Mouse (Mus musculus): ENCODE data around the gene Tubb3. TPM values are rescaled to one million over a fixed set of nuclear protein-coding genes. Genes with fewer than 3 reads are reported as not detected.
"Not testable (repeated sequence)": the region's sequence is repeated elsewhere in the genome, so short reads cannot be mapped to it uniquely, and the experiment has no call there.

Gene Tubb3
- total RNA-seq, 2 experiments from 2014 or later: 373 to 377 TPM

GRCm38 (mm10) chr8:123427639-123428275 is 16.5 kb downstream of the Tubb3 start:
- intact Hi-C loops (cut with DNase I): no loop called here
- TF ChIP-seq CTCF (IDR thresholded peaks at IDR 0.05): no peak
- DNase-seq (ENCODE audit: extremely low spot score in 1 of 2, low spot score in 2 of 2): no peak
- Histone ChIP-seq H3K4me3 (no peak overlapping the region), H3K27ac (no peak overlapping the region)

DNA sequence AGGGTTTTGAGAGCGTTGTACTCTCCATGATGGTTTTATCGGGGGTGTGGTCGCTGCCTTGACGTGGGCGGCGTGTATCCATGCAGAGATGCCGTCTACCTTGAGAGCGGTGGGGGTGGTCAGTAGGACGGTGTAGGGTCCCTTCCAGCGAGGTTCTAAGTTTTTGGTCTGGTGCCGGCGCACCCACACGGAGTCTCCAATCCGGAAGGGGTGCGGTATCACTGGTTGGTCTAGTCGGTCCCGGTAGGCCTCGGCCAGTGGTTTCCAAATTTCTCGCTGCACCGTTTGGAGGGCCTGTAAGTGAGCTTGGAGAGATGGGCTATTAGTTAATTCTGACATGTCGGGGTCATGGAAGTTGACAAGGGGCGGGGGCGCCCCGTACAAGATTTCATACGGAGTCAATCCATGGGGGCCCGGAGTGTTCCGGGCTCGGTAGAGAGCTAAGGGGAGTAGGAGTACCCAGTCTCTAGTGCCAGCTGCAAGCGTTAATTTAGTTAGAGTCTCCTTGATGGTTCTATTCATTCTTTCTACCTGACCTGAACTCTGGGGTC is 17.2 kb downstream of the Tubb3 start:
- Histone ChIP-seq H3K27ac (no peak overlapping the region), H3K4me3 (no peak overlapping the region)
- DNase-seq (ENCODE audit: extremely low spot score in 1 of 2, low spot score in 2 of 2): no peak
- TF ChIP-seq CTCF (IDR thresholded peaks at IDR 0.05): no peak
- intact Hi-C loops (cut with DNase I): no loop called here

DNA sequence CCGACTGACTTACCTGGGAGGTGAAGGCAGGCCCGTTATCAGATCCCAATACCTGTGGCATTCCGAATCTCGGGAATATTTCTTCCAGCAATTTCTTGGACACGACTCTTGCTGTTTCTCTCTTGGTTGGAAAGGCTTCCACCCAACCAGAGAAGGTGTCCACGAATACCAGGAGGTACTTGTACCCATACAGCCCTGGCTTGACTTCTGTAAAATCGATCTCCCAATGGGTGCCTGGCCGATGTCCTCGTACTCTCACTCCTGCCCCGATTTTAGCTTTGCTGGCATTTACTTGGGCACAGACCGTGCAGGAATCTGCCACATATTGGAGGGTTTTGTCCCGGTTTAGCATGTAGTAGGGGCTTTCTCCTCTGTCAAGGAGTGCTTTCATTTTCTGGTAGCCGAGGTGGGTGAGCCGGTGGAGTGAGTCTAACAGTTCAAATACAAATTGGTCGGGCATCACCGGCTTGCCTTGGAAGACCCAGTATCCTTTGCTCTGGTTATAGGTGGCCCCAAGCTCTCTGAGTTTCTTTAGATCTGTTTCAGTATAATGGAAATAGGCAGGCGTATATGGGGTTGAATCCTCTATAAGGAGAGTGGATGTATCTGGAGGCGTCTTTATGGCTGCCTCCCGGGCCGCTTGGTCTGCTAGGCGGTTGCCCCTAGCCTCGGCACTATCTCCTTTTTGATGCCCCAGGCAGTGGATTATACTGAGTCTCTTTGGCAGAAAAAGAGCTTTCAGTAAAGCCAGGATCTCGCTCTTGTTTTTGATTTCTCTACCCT is 17.9 kb downstream of the Tubb3 start:
- Histone ChIP-seq H3K27ac (no peak overlapping the region), H3K4me3 (no peak overlapping the region)
- intact Hi-C loops (cut with DNase I): no loop called here
- DNase-seq (ENCODE audit: extremely low spot score in 1 of 2, low spot score in 2 of 2): no peak
- no peak for TF ChIP-seq CTCF (IDR thresholded peaks at IDR 0.05)

DNA sequence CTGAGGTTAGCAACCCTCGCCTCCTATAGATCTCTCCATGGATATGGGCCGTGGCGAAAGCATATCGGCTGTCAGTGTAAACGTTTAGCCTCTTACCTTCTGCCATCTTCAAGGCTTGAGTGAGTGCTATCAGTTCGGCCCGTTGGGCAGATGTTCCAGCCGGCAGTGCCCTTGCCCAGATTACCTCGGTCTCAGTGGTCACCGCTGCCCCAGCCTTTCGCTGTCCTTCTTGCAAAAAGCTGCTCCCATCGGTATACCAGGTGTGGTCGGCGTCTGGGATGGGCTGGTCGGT is 18.4 kb downstream of the Tubb3 start:
- intact Hi-C loops (cut with DNase I); DNase-seq (ENCODE audit: extremely low spot score in 1 of 2, low spot score in 2 of 2); H3K27ac ChIP-seq; H3K4me3 ChIP-seq: not testable (repeated sequence)

- H3K27ac ChIP-seq; DNase-seq (ENCODE audit: extremely low spot score in 1 of 2, low spot score in 2 of 2); H3K4me3 ChIP-seq; intact Hi-C loops (cut with DNase I): not testable (repeated sequence)
Measured at GRCm38 (mm10) chr8:123430936-123431335, 19.7 kb downstream of the Tubb3 start.

- Histone ChIP-seq H3K4me3 (no peak overlapping the region), H3K27ac (no peak overlapping the region)
- intact Hi-C loops (cut with DNase I): no loop called here
- DNase-seq (ENCODE audit: extremely low spot score in 1 of 2, low spot score in 2 of 2): no peak
- TF ChIP-seq CTCF (IDR thresholded peaks at IDR 0.05): no peak
Measured at GRCm38 (mm10) chr8:123431616-123432365, 20.6 kb downstream of the Tubb3 start.

DNA sequence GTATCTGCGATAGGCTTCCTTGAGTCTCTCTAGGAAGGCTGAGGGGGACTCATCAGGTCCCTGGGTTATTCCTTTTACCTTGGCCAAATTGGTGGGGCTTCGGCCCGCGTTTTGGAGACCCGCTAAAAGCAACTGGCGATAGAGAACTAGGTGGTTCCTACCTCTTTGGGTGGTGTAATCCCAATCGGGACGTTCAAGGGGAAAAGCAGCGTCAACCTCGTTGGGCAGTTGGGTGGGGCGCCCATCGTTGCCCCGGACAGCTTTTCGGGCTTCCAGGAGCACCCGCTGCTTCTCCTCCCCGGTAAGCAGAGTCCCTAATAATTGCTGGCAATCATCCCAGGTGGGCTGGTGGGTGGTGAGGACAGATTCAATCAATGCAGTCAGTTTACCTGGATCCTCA is 21.2 kb downstream of the Tubb3 start:
- no peak for DNase-seq (ENCODE audit: extremely low spot score in 1 of 2, low spot score in 2 of 2)
- no peak overlapping the region for H3K4me3 ChIP-seq
- H3K27ac ChIP-seq: no peak overlapping the region
- TF ChIP-seq CTCF (IDR thresholded peaks at IDR 0.05): no peak
- intact Hi-C loops (cut with DNase I): no loop called here

DNA sequence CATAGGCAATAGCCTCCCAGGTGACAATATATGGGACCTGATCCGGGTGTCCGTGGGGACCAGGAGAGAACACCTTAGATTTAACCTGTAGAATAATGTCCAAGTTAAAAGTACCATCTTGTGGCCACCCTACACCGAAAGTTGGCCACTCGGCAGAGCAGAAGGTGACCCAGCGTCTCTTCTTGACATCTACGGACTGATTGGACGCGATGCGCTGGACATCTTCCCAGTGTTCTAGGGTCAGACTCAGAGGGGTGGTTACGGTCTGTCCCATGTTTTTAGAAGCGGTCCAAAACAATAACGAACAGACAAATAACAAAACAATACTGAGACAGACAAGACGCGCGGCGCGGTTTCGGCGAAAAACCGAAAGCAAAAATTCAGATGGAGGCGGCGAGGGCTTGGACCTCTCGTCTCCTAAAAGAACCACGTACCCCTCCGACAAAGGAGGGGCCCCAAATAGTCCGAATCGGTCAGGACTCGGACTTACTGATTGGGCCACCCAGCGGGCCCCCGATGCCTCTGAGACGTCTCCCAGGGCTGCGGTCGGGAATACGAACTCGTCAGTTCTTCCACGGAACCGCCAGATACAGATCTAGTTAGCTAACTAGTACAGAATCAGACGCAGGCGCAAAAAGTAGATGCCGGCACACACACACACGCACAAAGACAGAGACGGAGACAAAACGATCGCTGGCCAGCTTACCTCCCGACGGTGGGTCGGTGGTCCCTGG is 22.2 kb downstream of the Tubb3 start:
- H3K4me3 ChIP-seq; H3K27ac ChIP-seq; intact Hi-C loops (cut with DNase I); DNase-seq (ENCODE audit: extremely low spot score in 1 of 2, low spot score in 2 of 2): not testable (repeated sequence)

GRCm38 (mm10) chr8:123441788-123442187 is 30.6 kb downstream of the Tubb3 start:
- no peak overlapping the region for H3K27ac ChIP-seq
- no peak overlapping the region for H3K4me3 ChIP-seq
- TF ChIP-seq CTCF (IDR thresholded peaks at IDR 0.05): no peak
- intact Hi-C loops (cut with DNase I): loop anchor here (2.0 to 5.0 kb wide), 2 partner anchors 36 to 69 kb away; partner anchors contain the start of genes Afg3l1 and Tcf25
- no peak for DNase-seq (ENCODE audit: extremely low spot score in 1 of 2, low spot score in 2 of 2)

DNA sequence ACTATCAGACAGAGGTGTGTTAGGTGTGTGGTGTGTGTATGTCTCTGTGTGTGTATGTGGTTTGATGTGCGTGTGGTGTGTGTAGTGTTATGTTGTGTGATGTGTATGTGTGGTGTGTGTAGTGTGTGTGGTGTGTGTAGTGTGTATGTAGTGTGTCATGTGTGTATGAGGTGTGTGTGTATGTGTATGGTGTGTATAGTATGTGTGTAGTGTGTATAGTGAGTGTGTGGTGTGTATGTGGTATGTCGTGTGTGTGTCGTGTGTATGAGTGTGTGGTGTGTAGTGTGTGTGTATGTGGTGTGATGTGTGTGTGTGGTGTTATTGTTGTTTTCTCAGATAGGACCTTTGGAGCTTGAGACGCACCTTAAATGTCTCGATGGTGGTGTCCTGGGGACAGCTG is 31.1 kb downstream of the Tubb3 start:
- DNase-seq (ENCODE audit: extremely low spot score in 1 of 2, low spot score in 2 of 2): no peak
- intact Hi-C loops (cut with DNase I): loop anchor here (2.0 to 5.0 kb wide), 2 partner anchors 35 to 70 kb away; partner anchors contain the start of genes Afg3l1 and Tcf25
- TF ChIP-seq CTCF (IDR thresholded peaks at IDR 0.05): no peak
- Histone ChIP-seq H3K4me3 (peak overlapping the region; percentile 90; the same call in 1 of the 2 replicates), H3K27ac (no peak overlapping the region; the same call in 1 of the 2 replicates)

GRCm38 (mm10) chr8:123442871-123443575 is 31.8 kb downstream of the Tubb3 start:
- Histone ChIP-seq H3K27ac (peak overlapping the region; percentile 95), H3K4me3 (peak overlapping the region; percentile 90)
- peak; percentile 65 for TF ChIP-seq CTCF (IDR thresholded peaks at IDR 0.05)
- intact Hi-C loops (cut with DNase I): loop anchor here (2.0 to 5.0 kb wide), 2 partner anchors 34 to 70 kb away; partner anchors contain the start of genes Afg3l1 and Tcf25
- peak; percentile 90 to 92 for DNase-seq (ENCODE audit: extremely low spot score in 1 of 2, low spot score in 2 of 2)

All from left cerebral cortex, adult 2 months (tissue).